Mouse (Mus musculus): ENCODE results near the gene Rab5c. TPM values are rescaled to one million over a fixed set of nuclear protein-coding genes. Genes with fewer than 3 reads are reported as not detected.

The Rab5c gene
- polyA plus RNA-seq, 2 experiments, result 73.2 to 188 TPM

DNA sequence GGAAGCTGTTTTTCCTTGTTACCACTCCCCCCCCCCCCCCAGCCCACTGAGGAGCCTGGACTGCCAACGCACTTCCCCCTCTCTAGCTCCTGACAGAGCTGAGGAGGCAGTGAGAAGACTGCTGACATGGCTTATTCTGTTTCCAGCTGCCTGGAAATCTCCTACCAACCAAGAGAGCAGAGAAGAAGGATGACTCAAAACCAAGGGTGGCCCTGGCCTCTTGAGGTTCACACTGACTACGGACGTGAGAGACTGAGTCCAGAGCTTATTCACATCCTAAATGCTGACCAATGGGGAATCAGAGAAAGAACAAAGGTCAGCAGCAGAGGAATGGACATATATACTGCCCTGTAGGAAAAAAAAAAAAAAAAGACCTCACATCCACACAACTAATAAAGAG lies 18.7 kb downstream of the Rab5c start:
- WGBS, result 90% methylated on average over 3 of the region's 3 CpGs
- ATAC-seq (ENCODE audit: low FRiP score, low read depth), result no peak
- Histone ChIP-seq H3K9me3 (ENCODE audit: control insufficient read depth, low read length) (no peaks in the 10 kb centered on the region), H3K9ac (ENCODE audit: low read depth, low read length, severe bottlenecking) (no peak overlapping the region), H3K27ac (replicated peaks; ENCODE audit: low read depth, low read length) (no peak overlapping the region), H3K36me3 (ENCODE audit: control insufficient read depth, insufficient read depth, low read length) (peaks cover 53% of the 10 kb centered on the region), H3K4me3 (replicated peaks; ENCODE audit: low read length) (no peak overlapping the region), H3K27me3 (ENCODE audit: control insufficient read depth, insufficient read depth, low read length) (no peaks in the 10 kb centered on the region), H3K4me1 (ENCODE audit: control insufficient read depth, insufficient read depth, low read length) (peaks cover 3% of the 10 kb centered on the region; the same call in 1 of the 2 replicates), H3K4me2 (replicated peaks; ENCODE audit: low read depth, low read length, severe bottlenecking) (no peak overlapping the region)
- DNase-seq (ENCODE audit: low spot score), result no peak
- TF ChIP-seq POLR2A (IDR thresholded peaks at IDR 0.05; ENCODE audit: borderline replicate concordance, extremely low read depth, insufficient read depth, insufficient read length), result no peak

- DNase-seq (ENCODE audit: low spot score) (no peak), ATAC-seq (ENCODE audit: low FRiP score, low read depth) (no peak)
- Histone ChIP-seq H3K9me3 (ENCODE audit: control insufficient read depth, low read length) (no peaks in the 10 kb centered on the region), H3K4me3 (replicated peaks; ENCODE audit: low read length) (no peak overlapping the region), H3K27me3 (ENCODE audit: control insufficient read depth, insufficient read depth, low read length) (no peaks in the 10 kb centered on the region), H3K27ac (replicated peaks; ENCODE audit: low read depth, low read length) (no peak overlapping the region), H3K9ac (ENCODE audit: low read depth, low read length, severe bottlenecking) (no peak overlapping the region), H3K4me1 (ENCODE audit: control insufficient read depth, insufficient read depth, low read length) (peaks cover 6% of the 10 kb centered on the region), H3K4me2 (replicated peaks; ENCODE audit: low read depth, low read length, severe bottlenecking) (no peak overlapping the region), H3K36me3 (ENCODE audit: control insufficient read depth, insufficient read depth, low read length) (peaks cover 53% of the 10 kb centered on the region)
- TF ChIP-seq POLR2A (IDR thresholded peaks at IDR 0.05; ENCODE audit: borderline replicate concordance, extremely low read depth, insufficient read depth, insufficient read length), result no peak
- 77% methylated on average over 4 of the region's 4 CpGs for WGBS
Observed at GRCm38 (mm10) chr11:100718866-100719265, 19.1 kb downstream of the Rab5c start.

DNA sequence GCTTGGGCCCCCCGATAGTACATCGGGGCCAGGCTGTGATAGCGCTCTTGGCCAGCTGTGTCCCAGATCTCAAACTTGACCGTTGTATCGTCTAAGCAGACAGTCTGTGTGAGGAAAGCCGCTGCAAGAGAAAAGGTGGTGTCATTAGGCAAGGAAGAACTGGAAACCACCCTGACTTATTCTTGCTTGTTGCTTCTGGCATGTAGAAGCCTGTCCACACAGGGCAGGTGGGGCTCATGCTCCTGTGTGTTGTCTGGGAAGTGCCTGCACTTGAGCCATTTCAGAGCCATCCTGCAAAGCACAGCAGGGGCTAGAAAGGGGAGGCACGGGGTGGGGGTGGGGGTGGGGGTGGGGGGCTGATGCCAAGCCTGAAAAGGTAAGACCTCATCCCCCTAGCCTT lies 19.6 kb downstream of the Rab5c start:
- 87% methylated on average over 6 of the region's 7 CpGs for WGBS
- ATAC-seq (ENCODE audit: low FRiP score, low read depth), result no peak

GRCm38 (mm10) chr11:100716649-100717048 lies 21.4 kb downstream of the Rab5c start:
- peaks cover 53% of the 10 kb centered on the region for H3K36me3 ChIP-seq (ENCODE audit: control insufficient read depth, insufficient read depth, low read length)
- no peak overlapping the region for H3K9ac ChIP-seq (ENCODE audit: low read depth, low read length, severe bottlenecking)
- no peak overlapping the region for H3K27ac ChIP-seq (replicated peaks; ENCODE audit: low read depth, low read length)
- no peak for ATAC-seq (ENCODE audit: low FRiP score, low read depth)
- no peak for TF ChIP-seq POLR2A (IDR thresholded peaks at IDR 0.05; ENCODE audit: borderline replicate concordance, extremely low read depth, insufficient read depth, insufficient read length)
- H3K4me2 ChIP-seq (replicated peaks; ENCODE audit: low read depth, low read length, severe bottlenecking), result no peak overlapping the region
- no peak for DNase-seq (ENCODE audit: low spot score)
- 87% methylated on average over 3 of the region's 3 CpGs for WGBS
- H3K4me1 ChIP-seq (ENCODE audit: control insufficient read depth, insufficient read depth, low read length), result peaks cover 16% of the 10 kb centered on the region
- H3K9me3 ChIP-seq (ENCODE audit: control insufficient read depth, low read length), result no peaks in the 10 kb centered on the region
- no peak overlapping the region for H3K4me3 ChIP-seq (replicated peaks; ENCODE audit: low read length)
- no peaks in the 10 kb centered on the region for H3K27me3 ChIP-seq (ENCODE audit: control insufficient read depth, insufficient read depth, low read length)

More for the DNA sequence above, 19.6 kb downstream of the Rab5c start:
- no peak for TF ChIP-seq POLR2A (IDR thresholded peaks at IDR 0.05; ENCODE audit: borderline replicate concordance, extremely low read depth, insufficient read depth, insufficient read length)
- H3K9ac ChIP-seq (ENCODE audit: low read depth, low read length, severe bottlenecking), result no peak overlapping the region
- H3K9me3 ChIP-seq (ENCODE audit: control insufficient read depth, low read length), result no peaks in the 10 kb centered on the region
- peaks cover 53% of the 10 kb centered on the region for H3K36me3 ChIP-seq (ENCODE audit: control insufficient read depth, insufficient read depth, low read length)
- H3K4me2 ChIP-seq (replicated peaks; ENCODE audit: low read depth, low read length, severe bottlenecking), result no peak overlapping the region
- no peaks in the 10 kb centered on the region for H3K27me3 ChIP-seq (ENCODE audit: control insufficient read depth, insufficient read depth, low read length)
- DNase-seq (ENCODE audit: low spot score), result no peak
- no peak overlapping the region for H3K27ac ChIP-seq (replicated peaks; ENCODE audit: low read depth, low read length)
- peaks cover 11% of the 10 kb centered on the region for H3K4me1 ChIP-seq (ENCODE audit: control insufficient read depth, insufficient read depth, low read length)
- H3K4me3 ChIP-seq (replicated peaks; ENCODE audit: low read length), result no peak overlapping the region

GRCm38 (mm10) chr11:100714948-100715347 lies 23.1 kb downstream of the Rab5c start:
- Histone ChIP-seq H3K27me3 (ENCODE audit: control insufficient read depth, insufficient read depth, low read length) (no peaks in the 10 kb centered on the region), H3K9ac (ENCODE audit: low read depth, low read length, severe bottlenecking) (no peak overlapping the region), H3K4me3 (replicated peaks; ENCODE audit: low read length) (no peak overlapping the region), H3K4me1 (ENCODE audit: control insufficient read depth, insufficient read depth, low read length) (peaks cover 23% of the 10 kb centered on the region), H3K9me3 (ENCODE audit: control insufficient read depth, low read length) (no peaks in the 10 kb centered on the region), H3K36me3 (ENCODE audit: control insufficient read depth, insufficient read depth, low read length) (peaks cover 57% of the 10 kb centered on the region), H3K27ac (replicated peaks; ENCODE audit: low read depth, low read length) (no peak overlapping the region), H3K4me2 (replicated peaks; ENCODE audit: low read depth, low read length, severe bottlenecking) (no peak overlapping the region)
- TF ChIP-seq POLR2A (IDR thresholded peaks at IDR 0.05; ENCODE audit: borderline replicate concordance, extremely low read depth, insufficient read depth, insufficient read length), result no peak
- ATAC-seq (ENCODE audit: low FRiP score, low read depth) (no peak), DNase-seq (ENCODE audit: low spot score) (no peak)
- WGBS, result 90% methylated on average over 6 of the region's 6 CpGs

DNA sequence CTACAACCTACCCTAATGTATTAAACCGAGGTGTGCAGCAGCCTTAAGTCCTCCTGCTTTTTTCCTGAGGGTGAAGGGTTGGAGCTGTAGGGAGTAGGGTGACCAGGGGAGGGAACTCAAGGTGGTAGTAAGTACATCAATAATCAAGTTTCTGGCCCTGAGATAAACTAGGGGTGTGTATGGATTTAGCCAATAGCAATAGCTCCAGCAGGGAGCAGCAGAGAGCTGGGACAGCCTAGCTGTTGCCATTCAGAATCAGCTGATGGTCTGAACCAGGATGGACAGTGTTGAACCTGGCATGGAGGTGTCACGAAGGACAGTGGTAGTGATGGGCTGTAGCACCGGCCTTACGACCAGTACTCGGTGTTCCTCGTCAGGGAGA lies 23.5 kb downstream of the Rab5c start:
- Histone ChIP-seq H3K36me3 (ENCODE audit: control insufficient read depth, insufficient read depth, low read length) (peaks cover 57% of the 10 kb centered on the region), H3K9me3 (ENCODE audit: control insufficient read depth, low read length) (no peaks in the 10 kb centered on the region), H3K27ac (replicated peaks; ENCODE audit: low read depth, low read length) (no peak overlapping the region), H3K9ac (ENCODE audit: low read depth, low read length, severe bottlenecking) (0 out of 2 replicates have a peak overlapping the region, but pooled peaks have one; percentile 13), H3K4me1 (ENCODE audit: control insufficient read depth, insufficient read depth, low read length) (peaks cover 23% of the 10 kb centered on the region), H3K27me3 (ENCODE audit: control insufficient read depth, insufficient read depth, low read length) (no peaks in the 10 kb centered on the region), H3K4me3 (replicated peaks; ENCODE audit: low read length) (no peak overlapping the region), H3K4me2 (replicated peaks; ENCODE audit: low read depth, low read length, severe bottlenecking) (no peak overlapping the region)
- DNase-seq (ENCODE audit: low spot score) (peak; percentile 83), ATAC-seq (ENCODE audit: low FRiP score, low read depth) (no peak)
- WGBS, result 42% methylated on average over 6 of the region's 6 CpGs
- TF ChIP-seq POLR2A (IDR thresholded peaks at IDR 0.05; ENCODE audit: borderline replicate concordance, extremely low read depth, insufficient read depth, insufficient read length), result no peak
